In genomic region chr19:28306036-28306435, GRCm38 (mm10) we compare ENCODE assay signal across 26 mouse cellular contexts.
A peak's percentile ranks its signal among the peaks of the same experiment; 100 is the strongest.
DNase-seq lines count a peak whose midpoint lies in the region; ATAC-seq and TF ChIP-seq lines count a peak whose summit lies in the region.
"Had no signal": no experiment of that assay in that cellular context is flagged by ENCODE, and none has a peak within 500 bp of the region (broad histone marks: within the 10 kb centered on the region; RNA-seq: fewer than 3 reads in every experiment).

No protein-coding gene starts in this region.

- no peak for ATAC-seq in midbrain, embryonic 12.5 days (ENCODE audit: low FRiP score, low read depth)
- ATAC-seq in forebrain, embryonic 14.5 days: peak; percentile 26; the same call in 1 of the 2 replicates
- 0 out of 2 replicates have a peak, but pooled peaks have one; percentile 24 for ATAC-seq in hindbrain, embryonic 13.5 days (ENCODE audit: low FRiP score)
- ATAC-seq in midbrain, postnatal 0 days (ENCODE audit: low FRiP score): peak; percentile 77; the same call in 1 of the 2 replicates
- ATAC-seq in kidney, embryonic 15.5 days (replicated peaks; ENCODE audit: low FRiP score): no peak
- ATAC-seq: intestine, postnatal 0 days had no signal

- no peak overlapping the region for H3K4me2 ChIP-seq in midbrain, embryonic 12.5 days (replicated peaks)
- H3K4me2 ChIP-seq in forebrain, embryonic 14.5 days (ENCODE audit: low read length): no peak overlapping the region
- no peak overlapping the region for H3K4me2 ChIP-seq in hindbrain, embryonic 13.5 days
- H3K4me2 ChIP-seq in midbrain, postnatal 0 days (ENCODE audit: low read depth, low read length, poor library complexity, severe bottlenecking): no peak overlapping the region
- no peak overlapping the region for H3K4me2 ChIP-seq in kidney, embryonic 15.5 days
- H3K4me2 ChIP-seq: embryonic facial prominence, embryonic 13.5 days; heart, embryonic 13.5 days; limb, embryonic 15.5 days; lung, embryonic 14.5 days; neural tube, embryonic 13.5 days had no signal

- peaks cover 40% of the 10 kb centered on the region for H3K27me3 ChIP-seq in midbrain, embryonic 12.5 days
- H3K27me3 ChIP-seq in midbrain, embryonic 10.5 days (ENCODE audit: low read depth, poor library complexity, severe bottlenecking): peaks cover 22% of the 10 kb centered on the region
- H3K27me3 ChIP-seq in forebrain, embryonic 14.5 days (replicated peaks; ENCODE audit: control insufficient read depth, insufficient read depth, low read length): no peaks in the 10 kb centered on the region
- H3K27me3 ChIP-seq in hindbrain, embryonic 13.5 days: no peaks in the 10 kb centered on the region
- no peaks in the 10 kb centered on the region for H3K27me3 ChIP-seq in midbrain, postnatal 0 days (ENCODE audit: insufficient read depth, low read length)
- no peaks in the 10 kb centered on the region for H3K27me3 ChIP-seq in kidney, embryonic 15.5 days
- H3K27me3 ChIP-seq: embryonic facial prominence, embryonic 13.5 days; heart, embryonic 13.5 days; limb, embryonic 15.5 days; neural tube, embryonic 13.5 days had no signal

- DNase-seq in midbrain, embryonic 10.5 days (ENCODE audit: low spot score): no peak
- DNase-seq in forebrain, embryonic 14.5 days (ENCODE audit: low spot score): no peak
- DNase-seq in midbrain, postnatal 0 days (ENCODE audit: low spot score): no peak
- DNase-seq in lung, postnatal 25 days (ENCODE audit: low spot score): no peak
- DNase-seq: adrenal gland, adult 2 months; cerebellum, adult 11-12 months; gastrocnemius, adult 2 months; heart, adult 18-20 months; heart, postnatal 14 days; kidney, postnatal 4 days; lung, postnatal 4 days; thymus, adult 18-20 months; thymus, postnatal 36 days had no signal

- no peaks in the 10 kb centered on the region for H3K9me3 ChIP-seq in midbrain, embryonic 12.5 days
- no peaks in the 10 kb centered on the region for H3K9me3 ChIP-seq in midbrain, embryonic 10.5 days (replicated peaks)
- H3K9me3 ChIP-seq in forebrain, embryonic 14.5 days (replicated peaks; ENCODE audit: control insufficient read depth, low read length): no peaks in the 10 kb centered on the region
- no peaks in the 10 kb centered on the region for H3K9me3 ChIP-seq in hindbrain, embryonic 13.5 days
- H3K9me3 ChIP-seq in midbrain, postnatal 0 days (ENCODE audit: low read length): no peaks in the 10 kb centered on the region
- no peaks in the 10 kb centered on the region for H3K9me3 ChIP-seq in kidney, embryonic 15.5 days (replicated peaks)
- H3K9me3 ChIP-seq: embryonic facial prominence, embryonic 13.5 days; heart, embryonic 13.5 days; limb, embryonic 15.5 days; neural tube, embryonic 13.5 days had no signal

- H3K27ac ChIP-seq in midbrain, embryonic 12.5 days (replicated peaks): 0 out of 2 replicates have a peak overlapping the region, but pooled peaks have one; percentile 47
- H3K27ac ChIP-seq in midbrain, embryonic 10.5 days (replicated peaks): no peak overlapping the region
- H3K27ac ChIP-seq in forebrain, embryonic 14.5 days (ENCODE audit: low read depth, low read length): no peak overlapping the region
- H3K27ac ChIP-seq in hindbrain, embryonic 13.5 days: peak overlapping the region; percentile 61
- peak overlapping the region; percentile 55 for H3K27ac ChIP-seq in midbrain, postnatal 0 days (ENCODE audit: low read depth, low read length)
- no peak overlapping the region for H3K27ac ChIP-seq in kidney, embryonic 15.5 days
- H3K27ac ChIP-seq: embryonic facial prominence, embryonic 13.5 days; gastrocnemius, adult 2 months; heart, embryonic 13.5 days; left cerebral cortex, adult 2 months; limb, embryonic 15.5 days; liver, embryonic 14.5 days; neural tube, embryonic 13.5 days had no signal

- no peak overlapping the region for H3K9ac ChIP-seq in midbrain, embryonic 12.5 days (replicated peaks)
- H3K9ac ChIP-seq in forebrain, embryonic 14.5 days (ENCODE audit: low read length): no peak overlapping the region
- H3K9ac ChIP-seq in hindbrain, embryonic 13.5 days: no peak overlapping the region
- H3K9ac ChIP-seq in midbrain, postnatal 0 days (replicated peaks; ENCODE audit: low read length, poor library complexity, severe bottlenecking): no peak overlapping the region
- H3K9ac ChIP-seq in kidney, embryonic 15.5 days: no peak overlapping the region
- H3K9ac ChIP-seq: embryonic facial prominence, embryonic 13.5 days; heart, embryonic 13.5 days; limb, embryonic 15.5 days; liver, embryonic 14.5 days; lung, embryonic 14.5 days; neural tube, embryonic 13.5 days had no signal

- H3K4me1 ChIP-seq in midbrain, embryonic 12.5 days: peaks cover 17% of the 10 kb centered on the region
- peaks cover 56% of the 10 kb centered on the region for H3K4me1 ChIP-seq in midbrain, embryonic 10.5 days
- peaks cover 9% of the 10 kb centered on the region for H3K4me1 ChIP-seq in forebrain, embryonic 14.5 days (ENCODE audit: control insufficient read depth, insufficient read depth, low read length)
- H3K4me1 ChIP-seq in hindbrain, embryonic 13.5 days (replicated peaks): peaks cover 25% of the 10 kb centered on the region
- 0 out of 2 replicates have a peak, but pooled peaks cover 3% of the 10 kb centered on the region for H3K4me1 ChIP-seq in midbrain, postnatal 0 days (ENCODE audit: insufficient read depth, low read length)
- no peaks in the 10 kb centered on the region for H3K4me1 ChIP-seq in kidney, embryonic 15.5 days
- H3K4me1 ChIP-seq: embryonic facial prominence, embryonic 13.5 days; heart, embryonic 13.5 days; limb, embryonic 15.5 days had no signal

- WGBS in midbrain, embryonic 12.5 days: 47% methylated on average over 6 of the region's 6 CpGs
- WGBS in midbrain, embryonic 10.5 days: 66% methylated on average over 6 of the region's 6 CpGs
- 34% methylated on average over 6 of the region's 6 CpGs for WGBS in forebrain, embryonic 14.5 days
- 39% methylated on average over 6 of the region's 6 CpGs for WGBS in hindbrain, embryonic 13.5 days
- WGBS in midbrain, postnatal 0 days: 30% methylated on average over 6 of the region's 6 CpGs
- 58% methylated on average over 6 of the region's 6 CpGs for WGBS in kidney, embryonic 15.5 days

- H3K4me3 ChIP-seq in midbrain, embryonic 12.5 days: no peak overlapping the region
- H3K4me3 ChIP-seq in midbrain, embryonic 10.5 days: no peak overlapping the region
- no peak overlapping the region for H3K4me3 ChIP-seq in forebrain, embryonic 14.5 days (ENCODE audit: low read depth, low read length)
- no peak overlapping the region for H3K4me3 ChIP-seq in hindbrain, embryonic 13.5 days
- no peak overlapping the region for H3K4me3 ChIP-seq in midbrain, postnatal 0 days (ENCODE audit: low read depth, low read length)
- H3K4me3 ChIP-seq in kidney, embryonic 15.5 days (replicated peaks): no peak overlapping the region
- H3K4me3 ChIP-seq: embryonic facial prominence, embryonic 13.5 days; erythroblast, embryonic 14.5 days; gastrocnemius, adult 2 months; heart, embryonic 13.5 days; left cerebral cortex, adult 2 months; limb, embryonic 15.5 days; myocyte; neural tube, embryonic 13.5 days had no signal

- TF ChIP-seq CTCF in midbrain, postnatal 0 days (IDR thresholded peaks at IDR 0.05): no peak

- H3K36me3 ChIP-seq in midbrain, embryonic 12.5 days: no peaks in the 10 kb centered on the region
- H3K36me3 ChIP-seq in midbrain, embryonic 10.5 days: no peaks in the 10 kb centered on the region
- no peaks in the 10 kb centered on the region for H3K36me3 ChIP-seq in forebrain, embryonic 14.5 days (ENCODE audit: control insufficient read depth, insufficient read depth, low read length)
- H3K36me3 ChIP-seq in hindbrain, embryonic 13.5 days: no peaks in the 10 kb centered on the region
- no peaks in the 10 kb centered on the region for H3K36me3 ChIP-seq in midbrain, postnatal 0 days (ENCODE audit: insufficient read depth, low read length)
- no peaks in the 10 kb centered on the region for H3K36me3 ChIP-seq in kidney, embryonic 15.5 days
- H3K36me3 ChIP-seq: embryonic facial prominence, embryonic 13.5 days; heart, embryonic 13.5 days; limb, embryonic 15.5 days; neural tube, embryonic 13.5 days had no signal

Comparison
In these comparisons a context has a peak if more than half of its experiments do, and no peak if none do; other contexts are left out.
1. ATAC-seq: peak in forebrain, embryonic 14.5 days (single experiment), hindbrain, embryonic 13.5 days (single experiment) and midbrain, postnatal 0 days (single experiment); none in midbrain, embryonic 12.5 days (single experiment) and kidney, embryonic 15.5 days (single experiment).
2. H3K27ac ChIP-seq: peak in midbrain, embryonic 12.5 days (single experiment), hindbrain, embryonic 13.5 days (single experiment) and midbrain, postnatal 0 days (single experiment); none in midbrain, embryonic 10.5 days (single experiment), forebrain, embryonic 14.5 days (single experiment) and kidney, embryonic 15.5 days (single experiment).